7 mouse cellular contexts compared by ENCODE assay signal in genomic region chr8:124257363-124257762, GRCm38 (mm10). TPM values are rescaled to one million over a fixed set of nuclear protein-coding genes. Genes with fewer than 3 reads are reported as not detected.
DNase-seq lines count a peak whose midpoint lies in the region; ATAC-seq and TF ChIP-seq lines count a peak whose summit lies in the region.

No protein-coding gene starts in this region.

- peak overlapping the region; percentile 85 for H3K27ac ChIP-seq in forebrain, embryonic 15.5 days (replicated peaks)
- H3K27ac ChIP-seq in midbrain, postnatal 0 days (ENCODE audit: low read depth, low read length), result peak overlapping the region; percentile 55; the same call in 1 of the 2 replicates

- DNase-seq in MN1 (ENCODE audit: low spot score), result peak; percentile 91
- peak; percentile 75 for DNase-seq in adrenal gland, adult 2 months
- DNase-seq in heart, postnatal 14 days, result peak; percentile 82 to 86
- peak; percentile 41 for DNase-seq in left cerebral cortex, adult 11 months (ENCODE audit: low spot score)
- DNase-seq in midbrain, postnatal 0 days (ENCODE audit: low spot score), result peak; percentile 87
- DNase-seq in thymus, postnatal 36 days, result no peak

- no peaks in the 10 kb centered on the region for H3K27me3 ChIP-seq in forebrain, embryonic 15.5 days
- no peaks in the 10 kb centered on the region; the same call in 1 of the 2 replicates for H3K27me3 ChIP-seq in midbrain, postnatal 0 days (ENCODE audit: insufficient read depth, low read length)

- intact Hi-C loops in heart, postnatal 14 days (cut with DNase I), result no loop called here

- ATAC-seq in forebrain, embryonic 15.5 days (replicated peaks), result peak; percentile 71
- ATAC-seq in midbrain, postnatal 0 days (ENCODE audit: low FRiP score), result peak; percentile 69

- peaks cover 65% of the 10 kb centered on the region for H3K4me1 ChIP-seq in forebrain, embryonic 15.5 days
- peaks cover 7% of the 10 kb centered on the region for H3K4me1 ChIP-seq in midbrain, postnatal 0 days (ENCODE audit: insufficient read depth, low read length)

- WGBS in forebrain, embryonic 15.5 days, result 12% methylated on average over 10 of the region's 10 CpGs
- 31% methylated on average over 10 of the region's 10 CpGs for WGBS in midbrain, postnatal 0 days

- TF ChIP-seq CTCF in midbrain, postnatal 0 days (IDR thresholded peaks at IDR 0.05), result no peak

- H3K9me3 ChIP-seq in forebrain, embryonic 15.5 days, result no peaks in the 10 kb centered on the region
- no peaks in the 10 kb centered on the region for H3K9me3 ChIP-seq in midbrain, postnatal 0 days (ENCODE audit: low read length)

- H3K9ac ChIP-seq in forebrain, embryonic 15.5 days (replicated peaks), result no peak overlapping the region
- no peak overlapping the region for H3K9ac ChIP-seq in midbrain, postnatal 0 days (replicated peaks; ENCODE audit: low read length, poor library complexity, severe bottlenecking)

- no peaks in the 10 kb centered on the region for H3K36me3 ChIP-seq in forebrain, embryonic 15.5 days
- no peaks in the 10 kb centered on the region for H3K36me3 ChIP-seq in midbrain, postnatal 0 days (ENCODE audit: insufficient read depth, low read length)

- H3K4me3 ChIP-seq in forebrain, embryonic 15.5 days, result no peak overlapping the region
- no peak overlapping the region for H3K4me3 ChIP-seq in midbrain, postnatal 0 days (ENCODE audit: low read depth, low read length)

- H3K4me2 ChIP-seq in forebrain, embryonic 15.5 days (replicated peaks), result no peak overlapping the region
- no peak overlapping the region for H3K4me2 ChIP-seq in midbrain, postnatal 0 days (ENCODE audit: low read depth, low read length, poor library complexity, severe bottlenecking)

RNA-seq across cellular contexts. Expression of gene Galnt2, which starts 26.2 kb away (rescaled TPM):
- total RNA-seq in adrenal gland, adult 2 months (2021), result 10 to 100 TPM; 46.9 to 64.0 TPM
- 11.1 and 11.4 TPM in 2 replicates for polyA plus RNA-seq in adrenal gland, adult 2 months (2012; rRNA removed)
- polyA plus RNA-seq in forebrain, embryonic 15.5 days (2015; fragmentation: Nextera tagmentation; extraction: Ambion mirVana), result 54.2 and 56.3 TPM in 2 replicates
- 10 to 100 TPM; 41.9 to 42.7 TPM for total RNA-seq in heart, postnatal 14 days (2021)
- 51.3 and 80.9 TPM in 2 replicates for total RNA-seq in midbrain, postnatal 0 days (2014; rRNA removed)
- polyA plus RNA-seq in midbrain, postnatal 0 days (2015; fragmentation: Nextera tagmentation; extraction: Ambion mirVana), result 65.4 and 66.4 TPM in 2 replicates

Comparison
In these comparisons a context has a peak if more than half of its experiments do, and no peak if none do; other contexts are left out.
1. DNase-seq: peak in MN1 (single experiment), adrenal gland, adult 2 months (single experiment), heart, postnatal 14 days (2 of 2), left cerebral cortex, adult 11 months (single experiment) and midbrain, postnatal 0 days (single experiment); none in thymus, postnatal 36 days (0 of 2).